Mouse (Mus musculus) thymus, adult 18-20 months (tissue): ENCODE measurements around the gene Nav3.

Source experiments
- DNase-seq, 2 experiments: peaks; one replicate each; pipeline ENCODE4 v3.0.0; 2022; ENCODE audit warnings: mixed read lengths in 2 of 2

Nav3 gene

DNA sequence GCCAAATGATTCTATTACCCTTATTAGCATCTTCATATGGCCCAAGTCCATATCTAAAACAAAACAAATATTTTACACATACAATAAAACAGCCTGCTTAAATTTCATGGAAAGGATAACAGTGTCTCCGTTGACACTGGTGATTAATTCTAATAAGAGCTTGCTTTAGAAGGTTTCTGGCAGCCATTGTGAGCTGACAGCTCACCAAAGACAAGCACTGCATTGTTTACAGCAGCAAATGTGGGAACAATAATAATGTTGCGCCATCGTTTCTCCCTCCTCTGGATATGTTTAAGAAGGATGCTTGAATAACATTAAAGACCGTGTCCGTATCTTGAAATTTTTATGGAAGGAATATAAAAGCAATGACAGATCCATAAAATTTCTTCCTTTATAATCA, 280.1 kb downstream of the Nav3 start:
- DNase-seq = no peak

DNA sequence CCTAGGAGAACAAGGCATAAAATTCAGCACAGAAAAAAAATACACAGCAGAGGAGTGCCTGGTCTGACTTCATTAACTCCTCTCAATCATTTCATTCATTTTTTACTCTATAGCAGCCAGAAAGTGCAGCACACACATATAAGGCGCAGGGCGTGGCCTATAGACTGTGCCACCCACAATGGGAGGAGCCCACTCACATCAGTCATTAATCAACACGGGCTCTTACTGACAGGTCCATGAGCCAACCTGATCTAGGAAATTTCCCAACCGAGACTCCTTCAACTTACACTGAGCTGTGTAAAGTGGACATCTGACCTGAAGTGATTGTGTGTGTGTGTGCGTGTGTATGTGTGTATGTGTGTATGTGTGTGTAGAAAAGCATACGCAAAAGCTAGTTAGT, 286.6 kb downstream of the Nav3 start:
- no peak for DNase-seq

DNA sequence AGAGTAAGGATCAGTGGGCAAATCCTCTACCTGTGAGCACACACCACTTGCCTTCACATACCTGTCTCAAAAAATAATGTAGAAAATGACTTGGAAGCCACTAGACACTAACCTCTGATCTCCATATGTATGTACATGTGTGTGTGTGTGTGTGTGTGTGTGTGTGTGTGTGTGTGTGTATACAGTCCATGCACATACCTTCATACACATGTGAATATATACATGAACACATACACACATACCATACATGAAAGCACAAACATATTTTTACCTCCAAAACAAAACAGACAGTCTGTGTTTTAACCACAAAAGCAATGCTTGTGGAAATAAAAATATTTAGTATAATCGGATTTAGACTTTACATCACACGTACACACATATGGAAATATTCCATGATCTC, 287.1 kb downstream of the Nav3 start:
- DNase-seq = no peak

DNA sequence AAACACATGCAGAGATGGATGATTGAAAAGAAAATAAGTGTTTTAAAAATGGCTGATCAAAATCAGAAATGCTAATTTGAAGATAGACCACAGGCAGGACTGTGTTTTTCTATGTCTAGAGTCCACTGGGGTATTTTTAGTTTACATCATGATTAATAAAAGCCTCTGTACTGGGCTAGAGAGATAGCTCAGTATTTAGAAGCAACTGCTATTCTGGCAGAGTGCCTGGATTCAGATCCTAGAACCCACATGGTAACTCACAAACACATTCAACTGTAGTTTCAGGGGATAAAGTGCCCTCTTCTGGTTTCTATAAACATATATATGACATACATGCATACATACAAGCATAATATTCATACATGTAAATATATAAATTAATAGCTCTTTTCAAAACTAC, 293.4 kb downstream of the Nav3 start:
- DNase-seq = no peak

DNA sequence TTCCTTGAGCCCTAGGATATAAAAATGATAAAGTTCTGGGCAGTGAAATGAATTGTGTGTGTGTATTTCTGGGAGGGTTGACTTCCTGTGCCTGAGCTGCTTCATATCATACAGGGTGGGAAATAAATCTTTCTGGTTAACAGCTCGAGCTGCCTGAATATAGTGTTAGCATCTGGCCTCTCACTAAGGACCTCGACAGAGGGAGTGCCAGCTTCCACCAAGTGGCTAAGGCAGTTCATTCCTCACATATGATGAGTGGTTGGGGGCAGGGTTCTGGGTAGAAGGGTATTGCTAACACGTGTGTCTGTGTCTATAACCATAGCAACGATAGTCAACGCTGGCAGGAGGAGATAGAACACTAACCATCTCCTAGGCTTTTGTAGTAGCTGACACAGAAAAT, 295.1 kb downstream of the Nav3 start:
- no peak for DNase-seq

DNA sequence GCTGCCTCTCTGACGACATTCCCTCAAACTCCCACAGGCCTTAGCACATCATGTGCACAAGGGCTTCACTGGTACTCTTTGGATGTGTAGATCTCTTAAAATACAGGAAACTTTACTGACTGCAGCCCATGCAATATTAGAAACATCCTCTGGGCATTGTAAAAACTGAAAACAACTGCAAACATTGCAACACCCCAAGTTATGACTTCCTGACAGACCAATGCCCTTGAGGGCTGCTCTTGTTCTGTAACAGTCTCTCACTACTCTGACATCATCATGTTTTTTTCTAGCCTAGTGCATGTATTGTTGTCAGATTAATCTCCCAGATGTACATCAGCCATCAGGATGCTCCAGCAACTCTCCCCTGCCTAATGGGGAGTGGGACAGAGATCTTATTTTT, 296.5 kb downstream of the Nav3 start:
- DNase-seq = no peak

DNA sequence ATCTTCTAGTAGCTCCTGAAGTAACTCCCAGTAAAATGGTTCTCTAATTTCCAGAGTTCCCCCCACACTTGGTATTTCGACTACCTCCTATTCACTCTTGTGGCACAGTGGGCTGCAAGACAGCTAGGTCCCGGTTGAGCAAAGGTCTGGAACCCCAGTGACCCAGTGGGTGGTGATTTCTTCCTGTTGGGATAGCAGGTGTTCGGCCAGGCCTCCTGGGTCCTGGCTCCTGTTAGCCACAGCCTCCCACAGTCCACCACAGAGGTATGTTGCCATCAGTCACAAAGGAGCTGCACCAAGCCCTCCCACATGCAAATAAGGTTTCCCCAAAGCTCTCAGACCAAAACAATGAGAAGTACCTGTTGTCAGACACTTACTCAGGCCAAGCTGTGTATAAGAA, 297.9 kb downstream of the Nav3 start:
- DNase-seq = no peak

DNA sequence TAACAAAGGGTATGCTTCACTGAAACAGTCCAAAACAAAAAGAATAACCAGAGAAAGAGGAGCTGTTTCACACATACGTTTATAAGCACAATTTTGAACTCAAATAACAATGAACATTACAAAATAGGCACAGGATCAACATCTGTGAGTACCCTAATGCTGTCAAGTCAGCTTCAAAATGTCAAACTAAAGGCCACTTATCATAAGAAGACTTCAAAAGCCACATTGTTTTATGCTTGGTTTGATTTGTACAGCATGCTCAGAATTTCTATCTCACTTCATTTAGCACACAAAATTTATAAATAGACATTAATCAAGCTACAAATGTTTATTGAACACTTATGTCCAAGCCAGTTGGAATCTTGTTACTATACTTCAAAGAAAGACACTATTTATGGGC, 299.6 kb downstream of the Nav3 start:
- no peak for DNase-seq

DNA sequence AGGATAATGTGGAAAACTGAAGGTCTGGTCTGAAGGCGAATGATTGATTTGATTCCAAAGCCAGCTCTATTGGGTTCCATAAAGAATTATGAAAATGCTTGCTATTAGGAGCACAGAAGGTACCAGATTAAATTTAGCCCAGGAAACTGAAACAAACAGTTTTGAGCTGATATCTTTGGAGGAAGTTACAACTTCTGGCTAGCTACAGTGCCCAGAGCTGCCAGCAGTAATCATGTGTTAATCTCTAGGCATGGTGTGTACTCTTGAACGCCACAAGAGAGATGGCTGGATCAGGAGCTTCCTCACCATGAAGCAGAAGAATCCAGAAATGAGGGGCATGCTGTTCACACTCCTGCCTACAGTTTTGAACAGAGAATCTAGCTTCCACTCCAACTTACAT, 300.5 kb downstream of the Nav3 start:
- DNase-seq = no peak

DNA sequence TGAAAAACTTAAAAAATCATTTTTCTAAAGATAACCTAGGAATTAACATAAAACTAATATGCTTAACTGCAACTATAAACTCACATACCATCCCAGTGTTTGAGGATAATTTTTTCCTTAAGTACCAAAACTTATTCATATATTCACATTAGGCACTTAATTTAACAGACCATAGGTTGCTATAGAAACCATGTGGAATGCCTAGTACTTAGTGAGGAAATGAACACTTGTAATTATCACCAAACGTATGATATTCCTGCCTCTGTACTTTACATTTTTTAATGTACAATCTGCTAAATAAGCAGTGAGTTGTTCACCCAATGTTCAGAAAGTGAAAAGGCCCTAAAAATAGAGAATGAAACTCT, 301.1 kb downstream of the Nav3 start:
- DNase-seq = no peak

DNA sequence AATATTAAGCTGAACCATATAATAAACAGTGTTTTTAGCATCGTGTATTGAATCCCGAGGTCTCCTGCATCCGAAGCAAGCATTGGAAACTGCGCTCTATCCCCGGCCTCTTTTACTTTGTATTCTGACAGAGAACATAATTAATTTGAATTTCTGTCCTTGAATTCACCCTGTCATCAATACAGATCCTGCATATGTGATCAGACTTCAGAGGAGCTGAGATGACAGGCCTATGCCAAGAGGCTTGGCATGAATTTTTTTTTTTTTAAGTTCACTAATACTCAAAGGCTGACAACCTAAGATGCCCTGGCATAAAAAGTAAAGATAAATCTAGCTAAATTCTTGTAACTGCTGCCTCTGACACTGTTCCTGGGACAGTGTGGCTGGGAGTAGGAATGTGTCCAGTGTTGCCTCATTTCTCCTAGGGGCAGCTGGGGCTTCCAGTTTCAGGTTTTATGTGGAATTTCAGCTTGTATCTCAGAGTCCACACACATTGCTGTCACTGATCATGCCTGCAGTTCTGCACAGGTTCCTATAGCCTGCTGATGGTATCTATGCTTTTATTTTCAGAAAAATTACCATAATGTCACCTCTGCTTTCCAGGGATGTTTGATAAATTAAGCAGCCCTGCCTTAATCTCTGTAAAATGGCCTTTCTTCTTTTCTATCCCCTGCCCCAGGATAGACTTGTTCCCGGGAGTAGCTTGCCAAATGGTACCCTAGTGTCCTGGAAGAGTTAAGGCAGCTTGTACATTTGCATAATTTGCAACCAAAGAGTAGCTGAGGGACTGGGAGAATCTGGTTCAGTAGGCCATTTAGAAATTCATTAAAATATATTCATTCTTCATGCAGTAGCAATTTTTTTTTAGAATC, 301.8 kb downstream of the Nav3 start:
- no peak for DNase-seq

DNA sequence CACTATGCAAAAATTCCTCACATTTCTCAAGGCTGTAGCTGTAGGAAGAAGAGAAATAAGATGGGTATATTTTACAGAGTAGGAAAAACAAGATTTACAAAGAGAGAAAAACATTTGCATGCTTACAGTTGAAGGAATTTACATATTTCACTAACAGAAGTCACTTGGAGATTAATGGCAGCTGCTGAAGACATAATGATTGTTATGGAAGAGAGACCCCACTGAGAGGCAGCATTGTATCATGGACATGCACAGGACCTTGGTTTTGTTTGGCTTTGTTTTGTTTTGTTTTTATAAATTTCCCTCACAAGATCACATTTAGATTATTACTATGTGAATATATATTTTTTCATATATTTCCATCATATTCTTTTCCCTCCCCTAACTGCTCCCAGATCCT, 335.4 kb downstream of the Nav3 start:
- DNase-seq = no peak

DNA sequence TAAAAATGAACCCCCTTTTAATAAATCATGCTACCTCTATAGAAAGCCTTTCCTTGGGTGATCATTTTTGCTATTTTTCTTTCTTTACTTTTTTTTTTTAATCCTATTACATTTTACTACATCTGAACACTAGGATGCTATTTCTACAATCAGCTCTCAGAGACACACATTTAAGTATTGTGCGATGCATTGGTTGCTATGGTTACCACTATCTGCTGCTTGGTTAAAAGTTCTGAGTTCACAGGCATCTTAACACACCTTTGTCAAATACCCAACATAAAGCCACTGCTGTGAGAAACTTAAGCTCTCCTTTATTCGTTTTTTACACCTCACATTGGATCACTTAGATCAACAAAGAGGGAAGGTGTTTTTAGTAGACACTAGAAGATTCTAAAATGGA, 338.7 kb downstream of the Nav3 start:
- DNase-seq = no peak

DNA sequence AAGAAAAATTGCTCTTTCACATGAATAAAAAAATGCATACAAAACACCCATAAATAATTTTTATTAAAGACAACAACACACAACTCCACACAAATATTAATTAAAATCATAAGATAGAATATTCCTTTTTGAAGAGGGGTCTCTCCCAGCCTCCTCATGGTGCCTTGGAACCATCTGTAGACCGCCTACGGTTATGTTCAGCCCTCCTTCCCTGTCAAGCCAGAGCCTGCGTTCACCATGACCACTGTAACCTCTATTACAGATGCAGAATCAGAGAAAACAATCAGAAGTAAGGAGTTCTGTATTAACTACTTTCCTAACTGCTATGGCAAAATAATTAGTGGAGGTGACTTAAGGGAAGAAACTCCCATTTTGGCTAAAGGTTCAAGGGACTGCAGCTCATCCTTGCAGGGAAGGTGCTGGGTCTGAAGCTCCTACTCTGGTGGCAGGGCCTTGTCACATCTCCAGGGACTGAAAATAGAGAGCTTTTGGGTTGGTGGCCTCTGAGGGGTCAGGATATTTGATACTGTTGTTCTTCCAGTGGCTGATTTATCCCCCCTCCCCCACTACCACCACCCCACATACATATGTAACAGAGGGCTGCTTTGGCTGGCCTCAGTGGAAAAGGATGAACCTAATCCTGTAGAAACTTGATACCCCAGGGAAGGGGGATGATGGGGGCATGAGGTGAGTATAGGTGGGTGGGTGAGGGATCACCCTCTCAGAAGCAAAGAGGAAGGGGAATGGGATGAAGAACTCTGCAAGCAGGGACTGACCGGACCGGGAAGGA, 343.1 kb downstream of the Nav3 start:
- DNase-seq = no peak

DNA sequence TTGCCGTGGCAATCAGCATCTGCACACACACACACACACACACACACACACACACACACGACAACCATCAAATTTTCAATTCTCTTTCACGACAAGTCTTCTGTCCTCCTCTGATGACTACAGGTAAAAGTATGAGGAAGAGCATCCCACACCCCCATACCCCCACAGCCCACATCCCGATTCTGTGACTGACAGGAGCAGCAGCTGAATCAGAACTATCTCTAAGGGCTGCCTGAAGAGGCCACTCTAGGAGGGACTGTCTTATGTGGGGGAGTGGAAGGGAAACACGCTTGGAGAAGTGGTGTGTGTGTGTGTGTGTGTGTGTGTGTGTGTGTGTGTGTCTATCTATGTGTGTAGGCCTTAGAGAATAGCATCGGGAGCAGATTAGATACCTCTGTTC, 352.7 kb downstream of the Nav3 start:
- DNase-seq = no peak

DNA sequence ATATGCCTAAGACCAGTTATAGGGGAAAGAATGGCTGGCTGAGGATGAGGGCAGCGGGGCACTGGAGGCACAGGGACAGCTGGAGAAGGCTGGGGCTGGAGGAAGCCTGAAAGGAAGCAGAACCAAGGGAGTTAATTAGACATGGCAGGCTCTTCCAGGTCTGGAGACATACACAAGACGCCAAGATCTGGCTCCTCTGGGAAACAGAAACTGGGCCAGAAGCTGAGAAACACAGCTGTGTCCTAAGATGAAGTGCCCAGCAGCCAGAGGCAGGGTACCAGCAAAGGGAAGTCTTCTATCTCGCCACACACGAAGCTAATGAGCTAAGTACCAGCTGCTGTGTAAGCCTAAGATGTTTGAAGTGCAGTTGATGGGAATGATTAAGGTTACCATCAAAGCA, 353.8 kb downstream of the Nav3 start:
- DNase-seq = no peak

DNA sequence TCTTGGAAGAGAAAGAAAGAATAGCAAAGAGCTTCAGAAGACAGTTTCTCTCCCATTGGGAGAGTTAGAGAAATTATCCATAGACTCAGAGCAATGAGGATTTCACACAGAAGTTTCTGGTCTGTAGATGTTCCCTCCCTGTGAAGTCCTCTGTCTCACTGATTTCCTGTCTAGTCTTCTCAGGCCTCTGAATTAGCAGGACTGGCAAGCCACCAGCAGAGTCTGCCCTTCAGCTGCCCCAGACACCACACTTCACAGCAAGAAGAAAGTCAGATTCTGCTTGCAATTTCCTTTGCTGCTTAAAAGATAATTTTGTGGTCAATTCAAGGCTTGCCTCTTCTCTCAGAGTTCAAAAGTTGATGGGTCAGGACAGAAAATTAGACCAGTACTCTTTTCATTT, 361.6 kb downstream of the Nav3 start:
- no peak for DNase-seq

DNA sequence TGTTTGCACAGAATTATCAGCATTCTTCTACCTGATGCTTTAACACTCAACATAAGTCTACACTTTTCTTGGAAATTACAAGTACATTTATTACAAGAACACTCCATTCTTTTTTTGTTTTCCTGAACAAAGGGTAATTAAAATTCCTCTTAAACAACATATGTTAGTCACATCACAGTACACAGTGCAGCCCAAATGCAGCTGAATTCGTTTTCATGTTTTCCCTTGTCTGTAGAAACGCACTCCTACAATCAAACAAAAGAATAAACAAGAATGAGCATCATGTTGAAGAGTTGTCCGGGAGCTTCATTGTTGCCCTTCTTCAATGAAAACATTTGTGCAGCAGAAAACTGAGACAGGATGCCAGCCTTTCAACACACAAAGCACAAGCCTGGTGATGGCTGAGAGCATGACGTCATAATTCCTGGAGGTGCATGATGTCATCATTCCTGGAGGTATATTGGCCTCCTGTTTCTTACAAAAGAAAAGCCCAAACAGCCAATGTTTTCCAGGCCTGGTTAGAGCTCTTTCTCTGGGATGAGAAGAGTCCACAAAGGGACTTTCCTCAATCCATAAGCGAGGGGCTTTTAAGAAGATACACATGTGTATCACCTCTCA, 367.5 kb downstream of the Nav3 start:
- DNase-seq = no peak

DNA sequence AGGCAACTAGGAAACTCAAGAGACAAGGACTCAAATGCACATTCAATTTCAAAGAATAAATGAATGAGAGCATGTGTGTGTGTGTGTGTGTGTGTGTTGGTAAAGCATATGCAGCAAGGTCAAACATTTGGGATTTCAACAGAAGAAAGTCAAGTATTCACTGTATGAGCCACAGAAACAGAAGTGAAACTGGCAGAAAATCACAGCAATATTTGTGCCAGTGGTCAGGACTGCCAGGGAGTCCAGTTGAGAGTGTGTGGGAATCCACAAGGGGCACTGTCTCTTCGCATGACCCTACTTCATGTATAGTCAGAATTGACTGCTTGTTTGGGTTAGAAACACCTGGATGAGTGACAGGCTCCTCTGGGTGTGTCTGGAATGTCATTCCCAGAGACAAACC, 370.1 kb downstream of the Nav3 start:
- no peak for DNase-seq

DNA sequence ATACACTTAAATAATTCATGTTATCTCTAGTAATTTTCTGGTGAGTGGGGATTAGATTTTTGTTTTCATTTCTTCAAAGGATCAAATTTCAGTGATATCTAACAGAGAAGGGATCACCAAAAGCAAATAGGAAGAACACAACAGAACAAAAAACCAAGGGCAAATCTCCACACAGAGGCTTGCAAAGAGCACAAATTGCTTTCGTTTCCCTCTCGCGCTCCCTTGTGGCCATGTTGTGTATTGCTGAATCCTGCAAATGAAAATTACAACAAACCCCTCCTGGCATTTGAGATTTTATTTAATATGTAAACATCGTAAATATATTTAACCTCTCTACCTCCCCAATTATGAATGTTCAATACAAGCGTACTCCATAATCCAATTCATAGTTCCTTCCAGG, 370.8 kb downstream of the Nav3 start:
- no peak for DNase-seq

DNA sequence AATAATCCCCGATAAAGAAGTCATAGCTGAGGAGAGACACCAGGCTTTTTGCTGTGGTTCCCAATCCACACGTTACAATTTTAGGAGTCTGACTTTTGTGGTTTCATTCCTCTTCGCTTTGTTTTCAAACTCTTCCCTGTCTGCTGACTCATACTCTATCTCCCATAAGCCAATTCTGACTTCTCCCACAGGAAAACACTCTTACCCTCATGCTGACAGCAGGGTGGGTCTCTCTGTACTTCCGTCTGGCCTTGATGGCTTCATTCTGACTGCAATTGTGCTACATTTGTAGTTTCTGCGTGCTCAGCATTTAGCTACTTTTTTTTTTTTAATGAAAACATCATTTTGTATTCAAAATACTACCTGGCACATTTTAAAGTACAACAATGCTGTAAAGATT, 379.4 kb downstream of the Nav3 start:
- no peak for DNase-seq

DNA sequence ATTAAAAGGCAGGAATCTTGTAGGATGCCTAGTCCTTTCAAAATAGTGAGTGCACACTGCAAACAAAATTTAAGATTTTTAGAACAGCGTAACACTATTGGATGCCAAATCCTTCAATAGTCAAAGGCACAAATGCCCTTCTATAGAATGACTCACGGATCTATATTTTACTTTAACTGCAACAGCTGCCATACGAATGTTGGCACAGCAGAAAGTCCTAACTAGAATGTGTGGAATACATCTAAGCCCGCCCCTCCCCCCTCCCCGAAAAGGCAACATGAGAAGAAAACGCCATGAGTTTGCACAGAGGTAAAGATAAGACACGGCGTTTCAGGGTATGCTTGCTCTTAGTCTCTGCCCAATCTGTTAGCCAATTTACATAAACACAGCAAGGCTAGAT, 383.6 kb downstream of the Nav3 start:
- no peak for DNase-seq

DNA sequence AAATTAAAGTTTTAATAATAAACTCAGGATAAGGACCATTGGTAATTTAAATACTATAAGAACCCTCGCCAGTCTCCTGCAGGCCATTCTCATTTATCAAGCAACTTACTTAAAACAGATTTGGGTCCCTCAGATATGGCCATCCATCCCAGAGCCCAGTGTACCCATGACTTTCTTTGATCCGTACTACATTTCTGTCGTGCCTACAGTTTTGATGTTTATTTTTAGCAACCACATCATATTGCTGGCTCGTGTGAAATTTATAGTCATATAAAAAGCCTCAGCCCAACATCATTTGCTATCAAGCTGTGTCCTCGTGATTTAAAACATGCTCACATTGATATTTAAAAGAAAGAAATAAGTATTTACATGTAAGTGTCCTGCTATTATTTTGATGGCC, 394.8 kb downstream of the Nav3 start:
- no peak for DNase-seq

DNA sequence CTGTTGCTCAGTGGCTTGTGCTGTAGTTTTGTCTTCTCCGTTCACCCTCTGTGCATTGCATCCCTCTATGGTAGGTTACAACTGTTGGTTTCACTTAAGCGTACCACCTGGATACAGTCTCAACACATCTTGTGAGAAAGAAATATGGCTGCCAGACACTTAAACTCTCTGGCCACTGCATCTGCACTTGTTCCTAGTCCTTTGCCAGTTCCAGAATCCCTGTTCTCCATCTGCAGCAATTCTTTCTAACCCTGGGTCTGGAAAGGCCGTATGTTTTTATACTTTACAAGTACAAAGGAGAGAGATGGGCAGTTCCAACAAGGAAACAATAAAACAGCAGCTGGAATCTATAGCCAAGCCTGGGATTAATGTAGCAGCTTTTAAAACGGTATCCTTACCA, 418.5 kb downstream of the Nav3 start:
- DNase-seq = no peak
